Mouse (Mus musculus) neural tube, embryonic 14.5 days (tissue): ENCODE measurements around the gene Alkbh6. TPM values are rescaled to one million over a fixed set of nuclear protein-coding genes. Genes with fewer than 3 reads are reported as not detected.

Experiments used
- ATAC-seq: fragments of 200-750 bp; cut with Nextera tagmentation; 2 replicates; pipeline ENCODE4 v1.8.0; 2017; ENCODE audit warnings: low read depth, mild to moderate bottlenecking, moderate TSS enrichment, moderate library complexity
- H3K27ac ChIP-seq: fragments of 300-500 bp; sonication (generic); 2 replicates; pipeline ENCODE4 v1.5.1; 2014; ENCODE audit warnings: low read depth, mild to moderate bottlenecking, control low read depth, low read length, moderate library complexity, mixed read lengths
- H3K27me3 ChIP-seq: fragments of 300-500 bp; sonication (generic); 2 replicates; pipeline ENCODE4 v1.6.1; 2014; ENCODE audit warnings: low read length; ENCODE audit not compliant: control insufficient read depth, insufficient read depth
- H3K36me3 ChIP-seq: fragments of 300-500 bp; sonication (generic); 2 replicates; pipeline ENCODE4 v1.6.1; 2014; ENCODE audit warnings: low read length, mixed read lengths; ENCODE audit not compliant: control insufficient read depth, insufficient read depth
- H3K4me1 ChIP-seq: fragments of 300-500 bp; sonication (generic); 2 replicates; pipeline ENCODE4 v1.6.1; 2014; ENCODE audit warnings: low read length; ENCODE audit not compliant: control insufficient read depth, insufficient read depth
- H3K4me2 ChIP-seq: fragments of 300-500 bp; sonication (generic); 2 replicates; pipeline ENCODE4 v1.6.1; 2014; ENCODE audit warnings: mild to moderate bottlenecking, low read depth, low read length, control low read depth
- H3K4me3 ChIP-seq: fragments of 300-500 bp; sonication (generic); 2 replicates; pipeline ENCODE4 v1.5.1; 2014; ENCODE audit warnings: low read depth, low read length, control low read depth, mixed read lengths
- H3K9ac ChIP-seq: fragments of 300-500 bp; sonication (generic); replicated peaks from 2 replicates; pipeline ENCODE4 v1.6.1; 2014; ENCODE audit warnings: low read depth, mild to moderate bottlenecking, control low read depth, low read length, mixed read lengths
- H3K9me3 ChIP-seq: fragments of 300-500 bp; sonication (generic); 2 replicates; pipeline ENCODE4 v1.6.1; 2016; ENCODE audit warnings: low read length; ENCODE audit not compliant: control insufficient read depth
- WGBS: fragments of 180-500 bp; shearing (Covaris S2); extraction: QIAGEN DNeasy Blood & Tissue Kit; methylation state at CpG from one replicate; pipeline ENCODE4 v1.1.7; 2014; 5-methylcytosine and 5-hydroxymethylcytosine counted together
- polyA plus RNA-seq: library from polyadenylated mRNA; unstranded; fragments of >200 nt; fragmentation: Nextera tagmentation; extraction: Ambion mirVana; gene quantifications from 2 replicates; pipeline ENCODE4 v1.2.1, GENCODE M21; 2014

Gene Alkbh6
- polyA plus RNA-seq, 1 experiment from 2014 or later = 137 TPM

DNA sequence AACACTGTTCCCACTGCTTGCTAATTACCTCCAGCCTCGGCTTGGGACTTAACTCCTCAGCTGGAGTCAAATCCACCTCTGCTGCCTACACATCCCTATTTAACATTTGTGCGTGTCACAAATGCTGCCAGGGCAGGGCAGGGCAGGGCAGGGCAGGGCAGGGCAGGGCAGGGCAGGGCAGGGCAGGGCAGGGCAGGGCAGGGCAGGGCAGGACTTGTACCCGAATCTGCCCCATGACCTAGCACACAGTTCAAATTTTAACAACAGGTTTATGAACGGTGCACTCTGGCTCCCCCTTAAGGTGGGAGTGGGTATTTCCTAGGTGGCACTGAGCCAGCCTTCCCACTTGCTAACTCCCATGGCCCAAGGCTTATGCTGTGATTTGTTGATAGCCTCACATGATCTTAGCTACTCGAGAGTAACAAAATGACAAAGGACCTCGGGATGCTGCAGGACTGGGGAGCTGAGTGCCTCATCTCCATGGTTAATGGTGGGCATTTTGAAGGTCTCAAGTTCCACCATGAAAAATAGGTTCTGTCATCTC, 44.8 kb downstream of the Alkbh6 start:
- ATAC-seq = 0 out of 2 replicates have a peak, but pooled peaks have one; percentile 36
- no peaks in the 10 kb centered on the region for H3K9me3 ChIP-seq
- no peak overlapping the region for H3K4me3 ChIP-seq
- H3K9ac ChIP-seq = no peak overlapping the region
- no peak overlapping the region for H3K27ac ChIP-seq
- no peaks in the 10 kb centered on the region; the same call in none of the 2 replicates for H3K36me3 ChIP-seq
- WGBS = 13% methylated on average over 6 of the region's 6 CpGs
- peaks cover 7% of the 10 kb centered on the region; the same call in 1 of the 2 replicates for H3K4me1 ChIP-seq
- no peaks in the 10 kb centered on the region for H3K27me3 ChIP-seq
- H3K4me2 ChIP-seq = no peak overlapping the region

DNA sequence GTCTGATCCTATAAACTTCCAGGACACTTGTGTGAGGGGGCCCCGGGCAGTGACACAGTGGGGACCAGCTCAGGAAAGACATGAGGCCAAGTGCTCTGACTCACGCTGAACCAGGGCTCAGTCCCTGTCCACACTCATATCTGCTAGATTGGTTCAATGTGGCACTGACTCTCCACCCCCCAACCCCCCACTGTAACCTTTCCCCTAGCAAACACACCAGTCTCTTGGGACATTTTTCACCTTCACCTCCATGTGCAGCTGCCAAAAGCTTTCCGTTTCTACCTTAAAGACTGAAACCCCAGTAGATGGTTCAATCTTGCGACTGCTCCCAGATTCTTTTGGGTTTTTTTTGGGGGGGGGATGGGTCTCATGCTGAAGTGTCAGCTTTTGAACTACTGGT, 45.5 kb downstream of the Alkbh6 start:
- no peak overlapping the region for H3K9ac ChIP-seq
- WGBS = 84% methylated on average over 4 of the region's 4 CpGs
- no peak for ATAC-seq

DNA sequence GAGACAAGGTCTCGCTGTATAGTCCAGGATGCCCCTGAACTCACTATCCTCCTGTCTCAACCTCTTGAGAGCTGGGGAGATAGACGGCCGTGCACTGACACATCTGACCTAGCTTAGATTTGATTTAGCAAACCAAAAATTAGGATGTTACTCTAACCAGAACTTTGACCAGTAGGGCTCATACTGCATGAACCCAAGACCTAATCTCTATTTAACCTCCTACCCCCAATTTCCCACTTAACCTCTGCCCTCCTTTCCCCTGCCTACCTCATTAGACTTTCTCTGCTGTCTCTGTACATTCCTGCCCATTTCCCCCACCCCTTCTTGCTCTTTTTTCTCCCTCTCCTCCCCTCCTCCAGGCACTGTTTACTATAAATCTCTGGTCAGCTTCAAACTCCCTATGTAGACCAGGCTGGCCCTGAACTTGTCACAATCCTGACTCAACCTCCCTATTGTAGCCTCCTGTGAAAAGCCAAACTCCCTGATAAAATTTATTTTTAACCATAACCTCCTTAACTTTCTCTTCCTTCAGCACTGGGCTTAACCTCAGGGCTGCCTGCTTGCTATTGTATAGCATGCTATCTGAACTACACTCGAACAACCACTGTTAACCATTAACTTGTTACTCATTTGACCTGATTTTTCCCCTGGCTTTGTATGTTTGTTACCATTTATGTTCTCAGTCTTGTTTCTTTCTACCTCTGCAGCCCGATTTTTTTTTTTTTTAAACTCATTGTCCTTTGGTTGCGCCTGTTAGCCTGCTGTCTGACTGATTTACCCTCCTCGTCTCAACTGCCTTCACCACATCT, 50.1 kb downstream of the Alkbh6 start:
- ATAC-seq = no peak
- peak overlapping the region; percentile 39; the same call in 1 of the 2 replicates for H3K9ac ChIP-seq
- peaks cover 8% of the 10 kb centered on the region for H3K36me3 ChIP-seq
- 41% methylated on average over 7 of the region's 7 CpGs for WGBS
- peaks cover 41% of the 10 kb centered on the region for H3K4me1 ChIP-seq
- H3K4me3 ChIP-seq = no peak overlapping the region; the same call in 1 of the 2 replicates
- H3K4me2 ChIP-seq = peak overlapping the region; percentile 40
- no peak overlapping the region for H3K27ac ChIP-seq
- no peaks in the 10 kb centered on the region for H3K27me3 ChIP-seq
- no peaks in the 10 kb centered on the region for H3K9me3 ChIP-seq

More for the DNA sequence above, 45.5 kb downstream of the Alkbh6 start:
- H3K27ac ChIP-seq = no peak overlapping the region
- H3K27me3 ChIP-seq = no peaks in the 10 kb centered on the region
- no peak overlapping the region for H3K4me3 ChIP-seq
- peaks cover 13% of the 10 kb centered on the region for H3K4me1 ChIP-seq
- H3K4me2 ChIP-seq = no peak overlapping the region
- peaks cover under 1% of the 10 kb centered on the region for H3K36me3 ChIP-seq
- no peaks in the 10 kb centered on the region for H3K9me3 ChIP-seq

DNA sequence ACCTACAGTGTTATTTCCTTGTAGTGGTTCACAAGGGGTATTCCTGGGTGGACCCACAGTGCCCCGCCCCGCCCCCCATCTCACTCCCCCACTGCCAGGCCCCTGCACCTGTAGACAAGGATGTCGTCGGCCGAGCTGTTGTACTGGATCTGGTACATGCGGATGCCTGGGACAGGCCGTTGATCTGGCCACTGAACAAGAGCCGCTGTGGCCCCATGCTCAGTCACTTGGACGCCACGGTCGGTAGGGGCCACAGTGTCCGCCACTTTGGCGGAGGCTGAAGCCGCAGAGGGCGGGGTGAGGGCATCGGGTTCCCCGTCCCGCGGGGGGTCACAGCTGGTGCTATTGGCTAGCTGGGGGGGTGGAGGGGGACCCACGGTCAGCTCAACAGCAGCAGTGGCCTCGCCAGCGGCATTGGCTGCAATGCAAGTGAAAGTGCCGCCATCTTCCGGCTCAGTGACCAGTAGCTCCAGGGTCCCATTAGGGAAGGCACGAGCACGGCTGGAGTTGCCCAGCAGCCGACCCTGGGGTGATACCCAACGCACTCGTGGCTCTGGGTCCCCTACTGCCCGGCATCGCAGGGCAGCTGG, 50.9 kb downstream of the Alkbh6 start:
- Histone ChIP-seq H3K4me1 (peaks cover 42% of the 10 kb centered on the region), H3K4me2 (peak overlapping the region; percentile 40), H3K9me3 (no peaks in the 10 kb centered on the region), H3K27ac (no peak overlapping the region), H3K36me3 (peaks cover 8% of the 10 kb centered on the region), H3K27me3 (no peaks in the 10 kb centered on the region), H3K4me3 (peak overlapping the region; percentile 16; the same call in 1 of the 2 replicates), H3K9ac (peak overlapping the region; percentile 39)
- WGBS = 51% methylated on average over 27 of the region's 31 CpGs
- ATAC-seq = no peak

DNA sequence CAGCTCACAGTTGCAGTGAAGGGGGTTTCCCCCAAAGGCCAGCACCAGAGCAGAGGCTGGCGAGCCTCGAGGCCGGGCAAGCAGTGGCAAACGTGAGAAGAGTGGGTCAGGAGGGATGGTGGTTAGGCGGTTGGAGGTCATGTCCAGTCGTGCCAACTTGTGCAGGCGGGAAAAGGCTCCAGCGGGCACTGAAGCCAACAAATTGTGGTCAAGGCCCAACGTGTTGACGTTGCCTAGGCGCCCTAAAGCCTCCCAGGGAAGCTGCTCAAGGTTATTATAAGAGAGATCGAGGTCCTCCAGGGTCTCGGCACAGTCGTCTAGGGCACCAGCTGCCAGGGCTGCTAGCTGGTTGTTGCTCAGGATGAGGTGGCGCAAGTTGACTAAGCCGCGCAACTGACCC, 51.5 kb downstream of the Alkbh6 start:
- Histone ChIP-seq H3K4me3 (0 out of 2 replicates have a peak overlapping the region, but pooled peaks have one; percentile 16), H3K4me1 (peaks cover 42% of the 10 kb centered on the region), H3K27ac (no peak overlapping the region), H3K9me3 (no peaks in the 10 kb centered on the region), H3K27me3 (no peaks in the 10 kb centered on the region), H3K9ac (no peak overlapping the region), H3K36me3 (peaks cover 8% of the 10 kb centered on the region), H3K4me2 (peak overlapping the region; percentile 80)
- ATAC-seq = no peak
- 85% methylated on average over 17 of the region's 17 CpGs for WGBS

DNA sequence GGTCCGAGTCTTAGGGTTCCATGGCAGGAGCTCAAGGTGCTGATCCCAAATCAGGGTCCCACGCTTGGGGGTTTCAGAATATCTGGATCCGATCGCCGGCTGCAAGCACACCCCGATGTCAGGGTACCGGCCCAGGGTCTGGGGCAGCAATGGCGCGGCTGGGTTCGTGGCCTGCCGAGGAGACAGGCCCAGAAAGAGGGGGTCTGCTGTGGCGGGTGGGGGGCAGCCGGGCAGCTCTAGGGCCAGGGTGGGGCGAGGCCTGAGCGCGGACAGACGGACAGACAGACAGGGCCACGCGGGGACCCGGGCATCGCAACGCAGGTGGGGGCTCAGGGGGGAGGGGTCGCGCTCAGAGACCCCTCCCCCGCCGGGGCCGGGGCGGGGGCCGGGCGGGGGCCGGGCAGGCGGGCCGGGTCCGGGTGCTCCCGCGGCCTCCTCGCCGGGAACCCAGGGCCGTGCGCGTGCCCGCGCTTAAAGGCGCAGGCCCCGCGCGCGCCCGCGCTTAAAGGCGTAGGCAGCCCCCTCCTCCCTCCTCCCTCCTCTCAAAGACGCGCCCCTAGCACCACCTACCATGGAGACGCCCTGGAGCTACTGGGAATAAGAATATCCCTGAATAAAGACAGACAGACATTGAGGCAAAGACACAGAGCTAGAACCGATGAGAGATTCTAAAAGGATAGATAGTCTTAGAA, 54.3 kb downstream of the Alkbh6 start, which contains the start of gene Lrfn3:
TSS of gene Lrfn3 (minus strand) at position 121 of the 692 bp plus-strand sequence.
- peak; percentile 72 for ATAC-seq
- H3K27ac ChIP-seq = peak within 1 kb of the TSS; percentile 55
- no peaks in the 10 kb centered on the region for H3K9me3 ChIP-seq
- H3K27me3 ChIP-seq = no peaks in the 10 kb centered on the region
- H3K9ac ChIP-seq = peak within 1 kb of the TSS; percentile 94
- H3K4me2 ChIP-seq = peak within 1 kb of the TSS; percentile 80
- H3K4me1 ChIP-seq = peaks cover 42% of the 10 kb centered on the region
- under 1% methylated on average over 30 of the region's 55 CpGs for WGBS
- peak within 1 kb of the TSS; percentile 73 for H3K4me3 ChIP-seq
- H3K36me3 ChIP-seq = peaks cover 8% of the 10 kb centered on the region; the same call in 1 of the 2 replicates

DNA sequence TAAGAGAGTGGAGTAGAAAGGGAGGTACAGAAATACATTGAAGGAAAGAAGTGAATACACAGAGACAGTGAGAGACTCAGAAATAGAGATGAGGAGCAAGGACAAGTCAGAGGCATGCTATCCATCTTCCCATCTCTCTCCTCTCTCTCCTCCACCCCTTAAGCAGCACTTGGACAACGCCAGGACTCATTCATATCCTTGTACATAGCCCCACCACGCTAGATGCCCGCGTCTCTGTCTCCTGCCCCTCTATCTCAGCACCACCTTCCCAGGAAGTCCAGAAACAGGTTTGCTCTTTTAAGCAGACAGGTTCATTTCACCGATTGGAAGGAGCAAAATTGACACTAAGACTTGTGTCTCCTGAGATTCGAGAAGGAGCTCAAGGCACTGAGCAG, 54.8 kb downstream of the Alkbh6 start:
- ATAC-seq = peak; percentile 22; the same call in 1 of the 2 replicates

More for the DNA sequence above, 54.8 kb downstream of the Alkbh6 start:
- WGBS = 49% methylated on average over 6 of the region's 6 CpGs
- Histone ChIP-seq H3K9me3 (no peaks in the 10 kb centered on the region), H3K27me3 (no peaks in the 10 kb centered on the region), H3K9ac (peak overlapping the region; percentile 94), H3K27ac (peak overlapping the region; percentile 55), H3K4me1 (peaks cover 38% of the 10 kb centered on the region), H3K4me2 (peak overlapping the region; percentile 80), H3K36me3 (peaks cover 8% of the 10 kb centered on the region; the same call in 1 of the 2 replicates), H3K4me3 (peak overlapping the region; percentile 73)
